Mouse (Mus musculus): ENCODE results near the gene Mdfi. TPM values are rescaled to one million over a fixed set of nuclear protein-coding genes. Genes with fewer than 3 reads are reported as not detected.
A peak's percentile ranks its signal among the peaks of the same experiment; 100 is the strongest.

The Mdfi gene
- polyA plus RNA-seq, 1 experiment = 4.9 TPM

GRCm38 (mm10) chr17:47793377-47793776 lies 41.1 kb downstream of the Mdfi start:
- no peaks in the 10 kb centered on the region for H3K27me3 ChIP-seq (replicated peaks; ENCODE audit: control insufficient read depth, insufficient read depth, low read length)
- no peaks in the 10 kb centered on the region for H3K36me3 ChIP-seq (ENCODE audit: control insufficient read depth, insufficient read depth, low read length)
- TF ChIP-seq CTCF (conservative IDR thresholded peaks at IDR 0.05; ENCODE audit: insufficient read depth, insufficient read length, low read depth, low read length) = peak; percentile 92
- TF ChIP-seq POLR2A (IDR thresholded peaks at IDR 0.05; ENCODE audit: low read depth, low read length) = no peak
- no peak overlapping the region for H3K4me3 ChIP-seq (ENCODE audit: insufficient read depth, low read depth, low read length)
- peak; percentile 91 for DNase-seq
- no peak overlapping the region for H3K27ac ChIP-seq (ENCODE audit: insufficient read depth, low read depth, low read length)
- H3K4me1 ChIP-seq (ENCODE audit: control insufficient read depth, insufficient read depth, low read length) = no peaks in the 10 kb centered on the region
- 12% methylated on average over 9 of the region's 9 CpGs for WGBS

- TF ChIP-seq POLR2A (IDR thresholded peaks at IDR 0.05; ENCODE audit: low read depth, low read length) (no peak), CTCF (conservative IDR thresholded peaks at IDR 0.05; ENCODE audit: insufficient read depth, insufficient read length, low read depth, low read length) (peak; percentile 95)
- Histone ChIP-seq H3K4me1 (ENCODE audit: control insufficient read depth, insufficient read depth, low read length) (no peaks in the 10 kb centered on the region), H3K27ac (ENCODE audit: insufficient read depth, low read depth, low read length) (no peak overlapping the region), H3K4me3 (ENCODE audit: insufficient read depth, low read depth, low read length) (no peak overlapping the region), H3K27me3 (replicated peaks; ENCODE audit: control insufficient read depth, insufficient read depth, low read length) (no peaks in the 10 kb centered on the region), H3K36me3 (ENCODE audit: control insufficient read depth, insufficient read depth, low read length) (no peaks in the 10 kb centered on the region)
- 41% methylated on average over 15 of the region's 15 CpGs for WGBS
- DNase-seq = peak; percentile 65
These were observed 42.2 kb downstream of the Mdfi start for GRCm38 (mm10) chr17:47792098-47792863.

GRCm38 (mm10) chr17:47788996-47789395 lies 45.5 kb downstream of the Mdfi start:
- no peak overlapping the region for H3K27ac ChIP-seq (ENCODE audit: insufficient read depth, low read depth, low read length)
- no peak overlapping the region for H3K4me3 ChIP-seq (ENCODE audit: insufficient read depth, low read depth, low read length)
- WGBS = 86% methylated on average over 6 of the region's 6 CpGs
- H3K4me1 ChIP-seq (ENCODE audit: control insufficient read depth, insufficient read depth, low read length) = no peaks in the 10 kb centered on the region
- no peaks in the 10 kb centered on the region for H3K36me3 ChIP-seq (ENCODE audit: control insufficient read depth, insufficient read depth, low read length)
- no peaks in the 10 kb centered on the region for H3K27me3 ChIP-seq (replicated peaks; ENCODE audit: control insufficient read depth, insufficient read depth, low read length)
- TF ChIP-seq CTCF (conservative IDR thresholded peaks at IDR 0.05; ENCODE audit: insufficient read depth, insufficient read length, low read depth, low read length) = no peak
- no peak for TF ChIP-seq POLR2A (IDR thresholded peaks at IDR 0.05; ENCODE audit: low read depth, low read length)
- no peak for DNase-seq

- 33% methylated on average over 4 of the region's 4 CpGs for WGBS
These were observed 46.2 kb downstream of the Mdfi start for GRCm38 (mm10) chr17:47788306-47788705.

GRCm38 (mm10) chr17:47787632-47788031 lies 46.9 kb downstream of the Mdfi start:
- TF ChIP-seq POLR2A (IDR thresholded peaks at IDR 0.05; ENCODE audit: low read depth, low read length) (no peak), CTCF (conservative IDR thresholded peaks at IDR 0.05; ENCODE audit: insufficient read depth, insufficient read length, low read depth, low read length) (no peak)
- 76% methylated on average over 8 of the region's 8 CpGs for WGBS

More at GRCm38 (mm10) chr17:47788306-47788705, 46.2 kb downstream of the Mdfi start:
- DNase-seq = no peak
- H3K27me3 ChIP-seq (replicated peaks; ENCODE audit: control insufficient read depth, insufficient read depth, low read length) = no peaks in the 10 kb centered on the region
- H3K4me3 ChIP-seq (ENCODE audit: insufficient read depth, low read depth, low read length) = no peak overlapping the region
- no peak overlapping the region for H3K27ac ChIP-seq (ENCODE audit: insufficient read depth, low read depth, low read length)
- no peaks in the 10 kb centered on the region for H3K36me3 ChIP-seq (ENCODE audit: control insufficient read depth, insufficient read depth, low read length)
- TF ChIP-seq POLR2A (IDR thresholded peaks at IDR 0.05; ENCODE audit: low read depth, low read length) = no peak
- no peak for TF ChIP-seq CTCF (conservative IDR thresholded peaks at IDR 0.05; ENCODE audit: insufficient read depth, insufficient read length, low read depth, low read length)
- no peaks in the 10 kb centered on the region for H3K4me1 ChIP-seq (ENCODE audit: control insufficient read depth, insufficient read depth, low read length)

GRCm38 (mm10) chr17:47784411-47784810 lies 50.1 kb downstream of the Mdfi start:
- TF ChIP-seq CTCF (conservative IDR thresholded peaks at IDR 0.05; ENCODE audit: insufficient read depth, insufficient read length, low read depth, low read length) (no peak), POLR2A (IDR thresholded peaks at IDR 0.05; ENCODE audit: low read depth, low read length) (no peak)
- Histone ChIP-seq H3K4me3 (ENCODE audit: insufficient read depth, low read depth, low read length) (no peak overlapping the region), H3K27me3 (replicated peaks; ENCODE audit: control insufficient read depth, insufficient read depth, low read length) (no peaks in the 10 kb centered on the region), H3K36me3 (ENCODE audit: control insufficient read depth, insufficient read depth, low read length) (no peaks in the 10 kb centered on the region), H3K4me1 (ENCODE audit: control insufficient read depth, insufficient read depth, low read length) (no peaks in the 10 kb centered on the region), H3K27ac (ENCODE audit: insufficient read depth, low read depth, low read length) (no peak overlapping the region)
- WGBS = 88% methylated on average over 6 of the region's 6 CpGs
- no peak for DNase-seq

More at GRCm38 (mm10) chr17:47787632-47788031, 46.9 kb downstream of the Mdfi start:
- H3K27me3 ChIP-seq (replicated peaks; ENCODE audit: control insufficient read depth, insufficient read depth, low read length) = no peaks in the 10 kb centered on the region
- H3K4me3 ChIP-seq (ENCODE audit: insufficient read depth, low read depth, low read length) = no peak overlapping the region
- DNase-seq = no peak
- H3K4me1 ChIP-seq (ENCODE audit: control insufficient read depth, insufficient read depth, low read length) = no peaks in the 10 kb centered on the region
- no peaks in the 10 kb centered on the region for H3K36me3 ChIP-seq (ENCODE audit: control insufficient read depth, insufficient read depth, low read length)
- H3K27ac ChIP-seq (ENCODE audit: insufficient read depth, low read depth, low read length) = no peak overlapping the region

- 90% methylated on average over 8 of the region's 8 CpGs for WGBS
- no peaks in the 10 kb centered on the region for H3K36me3 ChIP-seq (ENCODE audit: control insufficient read depth, insufficient read depth, low read length)
- no peak overlapping the region for H3K27ac ChIP-seq (ENCODE audit: insufficient read depth, low read depth, low read length)
- H3K27me3 ChIP-seq (replicated peaks; ENCODE audit: control insufficient read depth, insufficient read depth, low read length) = no peaks in the 10 kb centered on the region
- no peaks in the 10 kb centered on the region for H3K4me1 ChIP-seq (ENCODE audit: control insufficient read depth, insufficient read depth, low read length)
- no peak overlapping the region for H3K4me3 ChIP-seq (ENCODE audit: insufficient read depth, low read depth, low read length)
- no peak for DNase-seq
- no peak for TF ChIP-seq POLR2A (IDR thresholded peaks at IDR 0.05; ENCODE audit: low read depth, low read length)
- no peak for TF ChIP-seq CTCF (conservative IDR thresholded peaks at IDR 0.05; ENCODE audit: insufficient read depth, insufficient read length, low read depth, low read length)
These were observed 50.9 kb downstream of the Mdfi start for GRCm38 (mm10) chr17:47783445-47784223.
